Mouse (Mus musculus) limb, embryonic 12.5 days (tissue): ENCODE data around the gene Phf21a. TPM values are rescaled to one million over a fixed set of nuclear protein-coding genes. Genes with fewer than 3 reads are reported as not detected.

Experiments
- ATAC-seq: fragments of 200-750 bp; cut with Nextera tagmentation; 2 replicates; pipeline ENCODE4 v1.8.0; 2017; ENCODE audit warnings: low read depth, moderate TSS enrichment; ENCODE audit not compliant: insufficient number of reproducible peaks, insufficient read depth, low FRiP score, low TSS enrichment
- H3K27ac ChIP-seq: fragments of 300-500 bp; sonication (generic); 2 replicates; pipeline ENCODE4 v1.5.1; 2016; ENCODE audit warnings: mild to moderate bottlenecking, moderate library complexity
- H3K27me3 ChIP-seq: fragments of 300-500 bp; sonication (generic); 2 replicates; pipeline ENCODE4 v1.6.1; 2016; ENCODE audit warnings: mild to moderate bottlenecking, moderate library complexity
- H3K36me3 ChIP-seq: fragments of 300-500 bp; sonication (generic); 2 replicates; pipeline ENCODE4 v1.6.1; 2016; ENCODE audit warnings: mild to moderate bottlenecking, moderate library complexity
- H3K4me1 ChIP-seq: fragments of 300-500 bp; sonication (generic); replicated peaks from 2 replicates; pipeline ENCODE4 v1.6.1; 2016
- H3K4me2 ChIP-seq: fragments of 300-500 bp; sonication (generic); 2 replicates; pipeline ENCODE4 v1.6.1; 2016; ENCODE audit warnings: mild to moderate bottlenecking, moderate library complexity
- H3K4me3 ChIP-seq: fragments of 300-500 bp; sonication (generic); replicated peaks from 2 replicates; pipeline ENCODE4 v1.5.1; 2016; ENCODE audit warnings: mild to moderate bottlenecking
- H3K9ac ChIP-seq: fragments of 300-500 bp; sonication (generic); replicated peaks from 2 replicates; pipeline ENCODE4 v1.6.1; 2016; ENCODE audit warnings: mild to moderate bottlenecking, moderate library complexity
- H3K9me3 ChIP-seq: fragments of 300-500 bp; sonication (generic); 2 replicates; pipeline ENCODE4 v1.6.1; 2016; ENCODE audit warnings: mild to moderate bottlenecking, moderate library complexity
- WGBS: fragments of 180-500 bp; shearing (Covaris S2); methylation state at CpG from one replicate; pipeline ENCODE4 v1.1.7; 2016; 5-methylcytosine and 5-hydroxymethylcytosine counted together
- polyA plus RNA-seq: library from polyadenylated mRNA; unstranded; fragments of >200 nt; fragmentation: Nextera tagmentation; extraction: Ambion mirVana; gene quantifications from 2 replicates; pipeline ENCODE4 v1.2.1, GENCODE M21; 2016

Phf21a gene
- polyA plus RNA-seq, 1 experiment from 2014 or later = 34.2 TPM

DNA sequence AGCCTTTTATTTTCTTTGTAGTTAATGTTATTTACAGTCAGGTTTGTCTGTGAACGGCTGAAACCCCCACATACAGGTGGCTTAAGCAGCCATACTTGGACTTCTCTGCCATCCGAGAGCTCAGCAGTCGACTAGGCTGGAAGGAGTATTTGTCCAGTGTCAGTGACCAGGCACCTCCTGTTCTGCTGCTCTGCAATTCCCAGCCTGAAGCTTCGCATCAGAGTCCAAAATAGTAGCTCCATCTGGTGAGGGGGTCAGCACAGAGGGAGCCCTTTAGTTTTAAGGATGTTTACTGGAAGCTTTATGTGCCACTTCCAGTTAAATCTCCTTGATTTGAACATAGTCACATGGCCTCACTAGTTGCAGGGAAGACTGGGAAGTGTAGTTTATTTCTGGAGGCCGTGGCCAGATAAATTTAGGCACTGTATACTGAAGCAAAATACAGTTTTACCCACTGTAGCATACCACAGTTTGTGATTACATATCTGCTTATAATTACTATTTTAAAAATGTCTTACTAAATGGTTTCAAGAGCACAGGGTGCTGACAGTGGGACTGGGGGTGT is 141.9 kb downstream of the Phf21a start:
- Histone ChIP-seq H3K27me3 (no peaks in the 10 kb centered on the region), H3K9ac (no peak overlapping the region), H3K27ac (no peak overlapping the region), H3K4me2 (no peak overlapping the region), H3K36me3 (peaks cover 77% of the 10 kb centered on the region), H3K4me1 (no peaks in the 10 kb centered on the region), H3K9me3 (no peaks in the 10 kb centered on the region; the same call in 1 of the 2 replicates), H3K4me3 (no peak overlapping the region)
- no peak for ATAC-seq
- 91% methylated on average over 5 of the region's 5 CpGs for WGBS

DNA sequence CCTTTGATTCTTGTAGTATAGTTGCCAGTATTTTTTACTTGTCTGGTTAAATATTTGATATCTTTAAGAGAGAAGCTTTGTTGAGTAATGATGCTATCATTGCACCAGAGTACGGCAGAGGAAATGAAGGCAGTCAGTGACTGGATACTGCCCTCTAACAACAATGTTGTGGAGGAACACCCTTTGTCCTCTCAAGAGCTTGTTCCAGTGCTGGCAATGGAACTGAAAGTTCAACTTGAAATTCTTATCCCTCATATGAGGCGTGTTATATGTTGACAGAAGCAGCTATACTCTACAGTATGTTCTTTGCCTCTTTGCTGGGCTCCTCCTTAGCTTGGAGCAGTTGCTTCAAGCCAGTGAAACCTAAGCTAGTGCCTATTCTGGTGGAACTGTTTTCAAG is 147.4 kb downstream of the Phf21a start:
- peaks cover 67% of the 10 kb centered on the region for H3K36me3 ChIP-seq
- H3K4me1 ChIP-seq = no peaks in the 10 kb centered on the region
- no peak overlapping the region for H3K4me2 ChIP-seq
- H3K27me3 ChIP-seq = no peaks in the 10 kb centered on the region
- 92% methylated on average over 2 of the region's 2 CpGs for WGBS
- no peaks in the 10 kb centered on the region for H3K9me3 ChIP-seq
- no peak overlapping the region for H3K4me3 ChIP-seq
- H3K9ac ChIP-seq = no peak overlapping the region
- H3K27ac ChIP-seq = no peak overlapping the region
- no peak for ATAC-seq

DNA sequence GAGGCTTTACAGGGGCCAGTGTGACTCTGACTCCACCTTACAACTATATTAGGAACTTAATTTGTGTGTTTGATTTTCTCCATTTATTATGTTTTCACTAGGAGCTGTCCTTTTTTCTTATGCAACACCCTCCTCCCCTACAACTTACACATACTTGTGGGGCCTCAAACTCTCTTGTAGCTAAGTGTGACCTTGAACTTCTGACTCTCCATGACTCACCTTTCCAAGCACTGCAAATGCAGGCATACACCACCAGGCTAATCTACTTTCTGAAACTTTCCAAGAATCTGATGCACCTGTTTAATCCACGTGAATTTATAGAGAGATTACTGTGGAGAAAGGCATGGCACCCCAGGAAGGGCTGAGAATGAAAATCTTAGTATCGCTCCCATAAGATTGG is 147.9 kb downstream of the Phf21a start:
- Histone ChIP-seq H3K27ac (no peak overlapping the region), H3K27me3 (no peaks in the 10 kb centered on the region), H3K4me2 (no peak overlapping the region), H3K9me3 (no peaks in the 10 kb centered on the region), H3K9ac (no peak overlapping the region), H3K4me1 (no peaks in the 10 kb centered on the region), H3K4me3 (no peak overlapping the region), H3K36me3 (peaks cover 61% of the 10 kb centered on the region)
- no peak for ATAC-seq
- 92% methylated on average over 2 of the region's 2 CpGs for whole genome bisulfite sequencing

DNA sequence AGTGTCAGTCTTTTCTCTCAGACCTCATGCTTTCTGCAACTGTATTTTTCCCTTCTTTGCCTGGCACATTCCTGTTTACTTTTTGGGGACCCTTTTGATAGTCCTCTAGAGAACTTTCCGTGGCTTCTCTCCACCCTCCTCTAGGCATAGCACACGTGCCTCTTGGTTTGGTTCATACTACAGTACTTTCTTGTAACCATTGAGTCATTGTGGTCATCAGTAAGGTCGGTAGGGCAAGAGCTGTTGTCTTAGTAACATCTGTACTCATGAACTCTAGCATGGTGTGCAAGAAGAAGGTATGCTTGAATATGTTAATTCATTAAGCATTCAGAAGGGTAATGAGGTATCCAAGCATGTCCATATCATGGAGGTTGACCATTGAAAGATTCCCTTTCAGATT is 148.4 kb downstream of the Phf21a start:
- peaks cover 56% of the 10 kb centered on the region for H3K36me3 ChIP-seq
- no peak for ATAC-seq
- 87% methylated on average over 3 of the region's 3 CpGs for WGBS

DNA sequence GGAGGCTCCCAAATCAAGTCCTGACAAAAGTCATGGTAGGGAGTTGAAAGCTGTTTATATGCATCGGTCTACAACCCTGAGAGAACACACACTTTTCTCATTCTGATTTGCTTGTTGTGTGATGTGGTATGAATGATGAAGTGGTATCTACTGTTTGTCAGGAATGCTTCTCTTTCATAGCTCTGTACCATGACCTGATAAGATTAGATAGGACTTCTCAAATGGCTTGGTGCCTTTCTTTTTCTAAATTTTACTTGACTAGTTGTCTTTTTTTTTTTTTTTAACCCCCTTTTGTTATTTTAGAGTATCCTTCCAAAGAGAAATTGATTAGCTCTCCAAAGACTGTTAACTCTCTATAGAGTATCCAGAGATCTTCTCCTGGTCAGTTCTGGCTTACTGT is 153.2 kb downstream of the Phf21a start:
- Histone ChIP-seq H3K4me3 (no peak overlapping the region), H3K4me1 (no peaks in the 10 kb centered on the region), H3K9ac (no peak overlapping the region), H3K9me3 (no peaks in the 10 kb centered on the region), H3K4me2 (no peak overlapping the region), H3K27me3 (no peaks in the 10 kb centered on the region), H3K27ac (no peak overlapping the region), H3K36me3 (peaks cover 53% of the 10 kb centered on the region)
- 97% methylated on average over 1 of the region's 1 CpGs for WGBS
- ATAC-seq = no peak

More for the DNA sequence above, 148.4 kb downstream of the Phf21a start:
- Histone ChIP-seq H3K9me3 (no peaks in the 10 kb centered on the region), H3K4me3 (no peak overlapping the region), H3K4me2 (no peak overlapping the region), H3K27ac (no peak overlapping the region), H3K27me3 (no peaks in the 10 kb centered on the region), H3K4me1 (no peaks in the 10 kb centered on the region), H3K9ac (no peak overlapping the region)

DNA sequence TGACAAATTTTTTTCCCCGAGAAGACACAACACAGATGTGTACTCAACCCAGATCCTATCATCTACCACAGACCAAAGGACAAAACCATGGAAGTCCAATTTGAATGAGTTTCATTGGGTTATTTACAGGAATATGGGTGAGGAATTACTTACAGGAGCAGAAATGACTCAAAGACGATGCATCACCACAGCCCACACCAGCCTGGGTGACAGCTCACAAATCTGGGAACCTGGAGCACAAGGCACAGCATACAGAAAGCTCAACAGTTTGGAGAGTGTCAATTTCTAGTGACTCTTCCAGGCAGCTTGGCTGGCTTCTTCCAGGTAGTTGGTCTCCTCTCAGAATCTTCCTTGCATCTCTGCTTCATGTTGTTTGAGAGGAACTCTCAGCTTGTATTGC is 154.8 kb downstream of the Phf21a start:
- WGBS = 95% methylated on average over 2 of the region's 2 CpGs
- Histone ChIP-seq H3K36me3 (peaks cover 57% of the 10 kb centered on the region), H3K27me3 (no peaks in the 10 kb centered on the region), H3K4me2 (no peak overlapping the region), H3K27ac (no peak overlapping the region), H3K4me1 (no peaks in the 10 kb centered on the region), H3K9ac (no peak overlapping the region), H3K9me3 (no peaks in the 10 kb centered on the region), H3K4me3 (no peak overlapping the region)
- no peak for ATAC-seq

DNA sequence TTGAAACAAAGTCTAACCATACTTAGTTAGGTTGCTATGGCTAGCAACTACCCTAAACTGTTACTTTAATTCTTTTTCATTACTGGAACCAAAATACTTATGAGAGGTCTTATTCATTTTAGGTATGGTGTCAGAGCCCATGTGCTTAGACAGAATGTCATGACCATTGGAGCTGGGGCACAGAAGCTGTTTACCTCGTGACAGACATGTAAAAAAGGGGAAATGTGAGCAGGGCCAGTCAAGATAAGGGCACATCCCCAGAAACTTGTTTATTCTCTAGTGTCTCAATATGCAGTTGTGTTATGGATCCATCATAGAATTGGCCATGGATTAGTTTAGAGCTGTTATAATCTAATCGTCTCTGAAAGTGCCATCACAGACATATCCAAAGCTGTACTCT is 157.6 kb downstream of the Phf21a start:
- ATAC-seq = no peak
- no peaks in the 10 kb centered on the region for H3K4me1 ChIP-seq
- no peak overlapping the region for H3K4me3 ChIP-seq
- H3K27me3 ChIP-seq = no peaks in the 10 kb centered on the region
- H3K9ac ChIP-seq = no peak overlapping the region
- H3K27ac ChIP-seq = no peak overlapping the region
- 89% methylated on average over 2 of the region's 2 CpGs for WGBS
- H3K36me3 ChIP-seq = peaks cover 46% of the 10 kb centered on the region
- H3K4me2 ChIP-seq = no peak overlapping the region
- H3K9me3 ChIP-seq = no peaks in the 10 kb centered on the region

DNA sequence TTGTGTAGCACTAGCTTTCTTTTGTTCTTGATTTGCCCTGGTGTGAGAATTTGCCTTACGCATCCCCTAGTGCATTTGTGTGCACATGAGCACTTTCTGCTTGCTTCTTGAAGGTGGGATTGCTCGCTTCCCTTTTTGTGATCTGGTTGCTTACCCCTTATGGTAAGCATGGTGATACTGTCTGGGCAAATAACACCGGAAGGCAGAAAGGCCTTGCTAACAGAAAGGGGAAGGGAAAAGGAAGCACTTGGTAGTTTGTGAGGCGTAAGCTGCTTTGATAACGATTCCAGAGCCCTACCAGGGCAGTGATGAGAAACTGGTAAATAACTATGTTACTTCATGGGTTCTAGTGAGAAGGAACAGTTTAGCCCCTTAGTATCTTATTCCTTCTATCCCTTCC is 160.9 kb downstream of the Phf21a start:
- H3K36me3 ChIP-seq = peaks cover 47% of the 10 kb centered on the region
- no peak overlapping the region for H3K27ac ChIP-seq
- no peak overlapping the region for H3K4me3 ChIP-seq
- H3K4me1 ChIP-seq = no peaks in the 10 kb centered on the region
- H3K9ac ChIP-seq = no peak overlapping the region
- H3K27me3 ChIP-seq = no peaks in the 10 kb centered on the region
- no peak for ATAC-seq
- H3K4me2 ChIP-seq = no peak overlapping the region
- H3K9me3 ChIP-seq = no peaks in the 10 kb centered on the region
- WGBS = 93% methylated on average over 5 of the region's 5 CpGs

DNA sequence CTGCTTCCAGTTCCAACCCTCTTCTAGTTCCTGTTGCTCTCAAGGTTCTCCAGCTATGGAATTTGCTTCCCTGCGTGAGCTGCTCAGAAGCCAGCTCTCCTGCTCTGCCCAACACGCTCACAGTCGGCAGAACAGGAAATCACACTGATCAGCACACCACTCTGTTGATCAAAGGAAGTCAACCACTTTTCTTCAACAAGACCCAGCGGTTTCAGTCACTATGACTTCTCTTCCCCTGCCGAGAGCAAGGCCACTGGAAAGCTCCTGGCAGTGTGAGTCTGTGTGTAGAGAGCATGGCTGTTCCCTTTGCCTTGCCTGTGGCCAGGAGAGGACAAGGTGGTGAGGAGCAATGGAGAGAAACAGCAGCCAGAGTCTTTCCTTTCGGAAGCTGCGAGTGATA is 163.2 kb downstream of the Phf21a start:
- no peak overlapping the region for H3K9ac ChIP-seq
- no peak for ATAC-seq
- H3K4me3 ChIP-seq = no peak overlapping the region
- 69% methylated on average over 7 of the region's 7 CpGs for WGBS
- no peaks in the 10 kb centered on the region for H3K9me3 ChIP-seq
- peaks cover 45% of the 10 kb centered on the region for H3K36me3 ChIP-seq
- H3K4me2 ChIP-seq = no peak overlapping the region
- no peaks in the 10 kb centered on the region for H3K27me3 ChIP-seq
- H3K27ac ChIP-seq = no peak overlapping the region
- H3K4me1 ChIP-seq = no peaks in the 10 kb centered on the region

DNA sequence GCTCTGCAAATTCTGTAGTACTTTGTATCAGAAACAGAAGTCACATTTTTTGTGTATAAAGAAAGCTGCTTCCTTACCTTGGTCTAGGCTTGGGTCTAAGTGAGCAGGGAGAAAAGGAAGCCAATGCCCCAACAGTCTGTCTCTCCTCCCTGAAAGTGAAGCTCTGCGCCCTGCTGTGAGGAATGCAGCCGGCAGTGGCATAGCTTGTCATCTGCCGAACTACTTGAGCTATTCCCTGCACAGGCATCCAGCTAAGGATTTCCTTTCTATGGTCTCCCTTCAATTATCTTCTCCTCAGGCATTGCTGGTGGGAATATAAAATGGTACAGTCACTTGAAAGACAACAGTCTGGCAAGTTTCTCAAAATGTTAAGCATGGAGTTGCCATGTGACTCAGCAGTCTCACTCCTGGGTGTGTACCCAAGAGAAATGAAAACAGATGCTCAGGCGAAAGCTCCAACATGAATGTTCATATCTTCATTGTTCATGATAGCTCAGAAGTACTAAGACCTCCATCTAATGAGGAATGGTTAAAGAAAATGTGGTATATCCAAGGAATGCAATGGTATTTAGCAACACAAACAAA is 164.5 kb downstream of the Phf21a start:
- ATAC-seq = no peak
- no peaks in the 10 kb centered on the region for H3K9me3 ChIP-seq
- peaks cover 35% of the 10 kb centered on the region for H3K36me3 ChIP-seq
- H3K4me3 ChIP-seq = no peak overlapping the region
- no peaks in the 10 kb centered on the region for H3K4me1 ChIP-seq
- H3K4me2 ChIP-seq = no peak overlapping the region
- WGBS = 77% methylated on average over 4 of the region's 4 CpGs
- no peaks in the 10 kb centered on the region for H3K27me3 ChIP-seq
- H3K27ac ChIP-seq = no peak overlapping the region
- H3K9ac ChIP-seq = no peak overlapping the region

DNA sequence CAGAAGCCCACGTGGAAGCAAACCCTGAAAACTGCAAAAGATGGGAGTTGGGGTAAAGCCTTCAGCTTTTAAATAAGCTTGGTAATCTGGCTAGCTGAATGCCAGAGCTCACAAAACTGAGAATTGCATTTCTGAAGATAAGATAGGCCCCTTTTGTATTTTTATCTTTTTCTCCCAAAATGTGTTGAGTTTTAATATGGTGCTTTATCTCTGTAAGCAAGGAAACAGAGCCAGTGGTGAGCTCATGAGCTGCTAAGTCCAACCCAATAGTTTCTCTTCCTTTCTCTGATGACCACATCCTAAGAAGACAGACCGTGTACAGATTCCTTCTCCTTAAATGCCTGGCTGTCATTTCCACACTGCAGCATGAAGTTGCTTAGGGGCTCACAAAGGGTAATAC is 167.0 kb downstream of the Phf21a start:
- Histone ChIP-seq H3K27ac (no peak overlapping the region), H3K4me2 (no peak overlapping the region), H3K9ac (no peak overlapping the region), H3K4me3 (no peak overlapping the region), H3K9me3 (no peaks in the 10 kb centered on the region), H3K36me3 (peaks cover 31% of the 10 kb centered on the region), H3K4me1 (no peaks in the 10 kb centered on the region), H3K27me3 (no peaks in the 10 kb centered on the region)
- WGBS = 85% methylated on average over 2 of the region's 2 CpGs
- ATAC-seq = no peak

DNA sequence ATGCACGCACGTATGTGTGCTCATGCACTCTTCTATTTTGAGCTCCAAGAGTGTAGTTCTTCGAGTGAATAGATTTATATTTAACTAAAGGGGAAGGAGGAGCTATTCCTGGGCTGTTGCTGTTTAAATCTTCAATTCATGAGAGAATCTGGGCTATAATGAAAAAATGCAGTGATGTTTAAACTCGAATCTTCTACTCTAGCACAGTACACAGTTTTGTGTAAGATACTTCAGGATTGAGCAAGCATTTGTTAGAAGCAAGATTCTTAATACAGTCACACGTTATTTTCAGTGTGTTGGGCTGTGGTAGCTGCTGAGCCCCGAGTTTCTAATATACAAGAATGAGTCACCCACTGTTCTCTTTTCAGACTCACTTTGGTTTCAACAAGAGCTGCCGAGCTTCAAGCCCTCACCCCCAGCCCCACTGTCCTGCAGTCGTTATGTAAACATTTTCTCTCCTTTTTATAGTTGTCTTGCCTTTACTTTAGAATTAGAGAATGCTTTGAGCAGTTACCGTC is 173.2 kb downstream of the Phf21a start:
- Histone ChIP-seq H3K36me3 (peaks cover 16% of the 10 kb centered on the region), H3K4me1 (no peaks in the 10 kb centered on the region), H3K27me3 (no peaks in the 10 kb centered on the region), H3K27ac (no peak overlapping the region), H3K9ac (no peak overlapping the region), H3K4me2 (no peak overlapping the region), H3K4me3 (no peak overlapping the region), H3K9me3 (no peaks in the 10 kb centered on the region)
- ATAC-seq = no peak
- WGBS = 83% methylated on average over 9 of the region's 9 CpGs
